ENCODE assay signal across 22 mouse cellular contexts in genomic region chr2:168002188-168002587, GRCm38 (mm10). TPM values are rescaled to one million over a fixed set of nuclear protein-coding genes. Genes with fewer than 3 reads are reported as not detected.
"Had no signal": no experiment of that assay in that cellular context is flagged by ENCODE, and none has a peak within 500 bp of the region (broad histone marks: within the 10 kb centered on the region; RNA-seq: fewer than 3 reads in every experiment).

No protein-coding gene starts in this region.

- DNase-seq: kidney, adult 11 months; kidney, adult 8-10 months; kidney, postnatal 10 days; kidney, postnatal 4 days; left cerebral cortex, postnatal 4 days; liver, postnatal 0 days; lung, embryonic 14.5 days; lung, postnatal 10 days; thymus, adult 2 months; thymus, postnatal 36 days had no signal

- H3K4me3 ChIP-seq: kidney, embryonic 15.5 days; limb, embryonic 12.5 days; limb, embryonic 15.5 days; megakaryocyte, embryonic 14.5 days; midbrain, embryonic 10.5 days; midbrain, embryonic 13.5 days; myocyte; neural tube, embryonic 13.5 days had no signal

- ATAC-seq: liver, postnatal 0 days; midbrain, embryonic 13.5 days; midbrain, embryonic 16.5 days had no signal

- H3K9ac ChIP-seq: kidney, embryonic 15.5 days; limb, embryonic 12.5 days; limb, embryonic 15.5 days; liver, embryonic 14.5 days; liver, postnatal 0 days; lung, embryonic 14.5 days; midbrain, embryonic 13.5 days; neural tube, embryonic 13.5 days had no signal

- H3K4me2 ChIP-seq: limb, embryonic 12.5 days; limb, embryonic 15.5 days; liver, embryonic 11.5 days; lung, embryonic 14.5 days; midbrain, embryonic 13.5 days; neural tube, embryonic 13.5 days had no signal

- H3K27me3 ChIP-seq: kidney, embryonic 15.5 days; limb, embryonic 12.5 days; limb, embryonic 15.5 days; megakaryocyte, embryonic 14.5 days; midbrain, embryonic 13.5 days; neural tube, embryonic 13.5 days had no signal

- H3K9me3 ChIP-seq: limb, embryonic 15.5 days; midbrain, embryonic 10.5 days had no signal

- H3K4me1 ChIP-seq: neural tube, embryonic 13.5 days had no signal

- H3K36me3 ChIP-seq: kidney, embryonic 15.5 days; limb, embryonic 12.5 days; midbrain, embryonic 10.5 days; midbrain, embryonic 13.5 days; neural tube, embryonic 13.5 days had no signal

- H3K27ac ChIP-seq: kidney, embryonic 15.5 days; limb, embryonic 12.5 days; limb, embryonic 15.5 days; liver, embryonic 14.5 days; midbrain, embryonic 13.5 days; neural tube, embryonic 13.5 days had no signal

RNA-seq across cellular contexts. Expression of gene Ripor3, which starts 8.2 kb away (rescaled TPM):
- total RNA-seq: monocyte, adult 5-6 weeks had no signal
